Mouse (Mus musculus) kidney, adult 2 months (tissue): ENCODE results near the gene Daw1. TPM values are rescaled to one million over a fixed set of nuclear protein-coding genes. Genes with fewer than 3 reads are reported as not detected.

ENCODE experiments used
- DNase-seq: peaks from one replicate; pipeline ENCODE4 v3.0.0; 2021
- H3K27ac ChIP-seq: fragments of 200-500 bp; 2 replicates; pipeline ENCODE4 v1.5.1; 2012; ENCODE audit warnings: low read depth, low read length, control low read depth, inconsistent platforms; ENCODE audit not compliant: insufficient read depth
- H3K27me3 ChIP-seq: fragments of 200-500 bp; replicated peaks from 2 replicates; pipeline ENCODE4 v1.6.1; 2012; ENCODE audit warnings: mild to moderate bottlenecking, moderate library complexity, low read length, inconsistent platforms; ENCODE audit not compliant: control insufficient read depth, insufficient read depth
- H3K36me3 ChIP-seq: fragments of 200-500 bp; 2 replicates; pipeline ENCODE4 v1.6.1; 2012; ENCODE audit warnings: mild to moderate bottlenecking, moderate library complexity, low read length, inconsistent platforms; ENCODE audit not compliant: control insufficient read depth, insufficient read depth
- H3K4me1 ChIP-seq: fragments of 200-500 bp; 2 replicates; pipeline ENCODE4 v1.6.1; 2011; ENCODE audit warnings: low read length; ENCODE audit not compliant: control insufficient read depth, insufficient read depth
- H3K4me3 ChIP-seq: fragments of 200-500 bp; 2 replicates; pipeline ENCODE4 v1.5.1; 2011; ENCODE audit warnings: mild to moderate bottlenecking, low read depth, low read length, control low read depth; ENCODE audit not compliant: insufficient read depth
- CTCF ChIP-seq: fragments of 200-500 bp; conservative IDR thresholded peaks from 2 replicates; pipeline ENCODE4 v1.5.1; 2011; ENCODE audit warnings: low read depth, mild to moderate bottlenecking, control low read depth, low read length, moderate library complexity, mixed read lengths; ENCODE audit not compliant: insufficient read depth, insufficient read length
- POLR2A ChIP-seq: fragments of 200-500 bp; IDR thresholded peaks from one replicate; pipeline ENCODE4 v1.6.1; 2011; ENCODE audit warnings: low read depth, low read length, control low read depth
- WGBS: fragments of 180-500 bp; shearing (Covaris S2); methylation state at CpG from one replicate; pipeline ENCODE4 v1.1.7; 2018; 5-methylcytosine and 5-hydroxymethylcytosine counted together
- polyA plus RNA-seq: library from polyadenylated mRNA; depleted of rRNA; stranded (reverse); fragments of >200 nt; gene quantifications from 2 replicates; pipeline ENCODE4 v1.2.3, GENCODE M21; 2012

The Daw1 gene
- polyA plus RNA-seq, 1 experiment = 0.44 TPM

DNA sequence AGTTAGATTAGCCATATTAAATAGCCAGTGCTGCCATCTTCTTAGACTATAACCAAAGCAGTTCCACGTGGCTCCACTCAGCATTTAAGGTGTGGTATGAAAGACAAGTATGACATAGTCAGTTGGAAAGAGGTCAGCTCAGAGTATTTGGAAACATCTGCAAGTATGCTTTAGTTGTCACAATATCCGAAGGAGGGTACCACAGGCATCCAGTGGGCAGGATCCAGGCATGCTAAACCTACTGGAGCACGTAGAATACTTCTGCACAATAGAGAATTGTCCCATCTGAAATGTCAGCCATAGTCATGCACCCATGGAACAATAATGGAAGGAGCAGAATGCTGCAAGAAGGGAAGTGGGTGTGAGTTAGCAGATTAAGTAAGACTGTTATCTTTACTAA lies 39.2 kb upstream of the Daw1 start:
- Histone ChIP-seq H3K4me3 (no peak overlapping the region), H3K27ac (no peak overlapping the region), H3K4me1 (no peaks in the 10 kb centered on the region), H3K36me3 (no peaks in the 10 kb centered on the region), H3K27me3 (no peaks in the 10 kb centered on the region)
- no peak for DNase-seq
- 64% methylated on average over 3 of the region's 3 CpGs for WGBS
- TF ChIP-seq CTCF (no peak), POLR2A (no peak)

DNA sequence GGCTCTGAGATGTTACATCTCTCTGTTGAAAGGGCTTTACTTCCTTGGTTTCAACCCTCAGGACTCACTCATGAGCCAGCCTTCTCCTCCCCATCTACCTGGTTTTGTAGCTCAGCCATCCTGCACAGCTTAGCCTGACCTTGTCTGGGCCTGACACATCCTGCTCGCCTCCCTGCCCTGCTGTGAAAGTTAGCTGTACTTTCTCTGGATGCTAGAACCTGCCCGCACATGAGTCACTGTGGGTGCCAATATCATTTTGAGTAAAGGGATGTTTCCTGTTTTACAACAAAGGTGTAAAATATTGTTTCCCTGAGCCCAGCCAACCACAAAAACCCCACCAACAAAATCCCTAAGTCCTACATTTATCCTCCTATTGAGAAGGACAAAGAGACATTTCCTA lies 36.4 kb upstream of the Daw1 start:
- no peaks in the 10 kb centered on the region for H3K4me1 ChIP-seq
- H3K4me3 ChIP-seq = no peak overlapping the region
- no peak overlapping the region for H3K27ac ChIP-seq
- WGBS = 75% methylated on average over 2 of the region's 2 CpGs
- no peak for TF ChIP-seq POLR2A
- TF ChIP-seq CTCF = no peak
- H3K36me3 ChIP-seq = no peaks in the 10 kb centered on the region
- H3K27me3 ChIP-seq = no peaks in the 10 kb centered on the region
- DNase-seq = no peak

DNA sequence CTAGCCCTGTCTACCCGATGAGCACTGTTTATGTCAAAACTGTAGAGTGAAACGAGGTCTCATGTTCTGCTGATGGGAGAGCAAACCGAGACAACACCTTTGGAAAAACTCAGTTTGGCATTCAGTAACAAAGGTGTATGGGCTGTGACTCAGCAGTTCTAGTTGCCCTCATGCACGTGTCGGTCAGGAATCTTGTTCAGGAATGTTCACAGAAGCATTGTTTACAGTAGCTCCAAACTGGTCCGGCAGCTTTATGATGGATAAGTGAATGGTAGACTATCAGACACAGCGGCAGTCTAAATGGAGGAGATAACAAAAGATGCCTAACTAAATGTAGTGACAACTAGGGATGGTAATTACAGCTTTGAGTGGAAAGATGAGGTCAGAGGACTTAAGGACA lies 23.7 kb upstream of the Daw1 start:
- whole genome bisulfite sequencing = 55% methylated on average over 7 of the region's 7 CpGs
- no peaks in the 10 kb centered on the region for H3K27me3 ChIP-seq
- H3K4me1 ChIP-seq = 0 out of 2 replicates have a peak, but pooled peaks cover 3% of the 10 kb centered on the region
- no peak overlapping the region for H3K4me3 ChIP-seq
- DNase-seq = peak; percentile 11
- TF ChIP-seq CTCF (no peak), POLR2A (no peak)
- no peak overlapping the region for H3K27ac ChIP-seq
- no peaks in the 10 kb centered on the region for H3K36me3 ChIP-seq

DNA sequence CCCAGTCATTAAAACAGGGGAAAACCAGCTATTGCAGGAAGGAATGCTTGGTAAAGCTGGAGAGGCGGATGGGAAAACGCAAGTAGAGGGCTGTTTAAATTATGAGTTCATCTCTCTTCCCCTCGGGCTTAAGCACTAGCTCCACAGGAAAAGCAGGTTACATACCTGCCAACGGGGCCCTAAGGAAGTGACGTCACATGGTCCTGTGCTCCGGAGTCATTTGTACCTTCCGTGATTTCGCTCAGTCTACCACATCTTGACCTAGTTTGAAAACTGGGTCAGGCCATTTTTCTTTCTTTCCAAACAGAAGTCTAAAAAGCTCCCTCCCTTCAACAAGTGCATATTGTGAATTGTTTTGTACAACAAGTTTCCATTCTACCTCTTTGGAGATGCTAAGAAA lies 21.7 kb upstream of the Daw1 start:
- DNase-seq = no peak
- H3K27ac ChIP-seq = no peak overlapping the region
- no peak overlapping the region for H3K4me3 ChIP-seq
- H3K4me1 ChIP-seq = 0 out of 2 replicates have a peak, but pooled peaks cover 3% of the 10 kb centered on the region
- H3K36me3 ChIP-seq = no peaks in the 10 kb centered on the region
- 65% methylated on average over 8 of the region's 8 CpGs for WGBS
- no peaks in the 10 kb centered on the region; the same call in 1 of the 2 replicates for H3K27me3 ChIP-seq
- TF ChIP-seq CTCF (no peak), POLR2A (no peak)

DNA sequence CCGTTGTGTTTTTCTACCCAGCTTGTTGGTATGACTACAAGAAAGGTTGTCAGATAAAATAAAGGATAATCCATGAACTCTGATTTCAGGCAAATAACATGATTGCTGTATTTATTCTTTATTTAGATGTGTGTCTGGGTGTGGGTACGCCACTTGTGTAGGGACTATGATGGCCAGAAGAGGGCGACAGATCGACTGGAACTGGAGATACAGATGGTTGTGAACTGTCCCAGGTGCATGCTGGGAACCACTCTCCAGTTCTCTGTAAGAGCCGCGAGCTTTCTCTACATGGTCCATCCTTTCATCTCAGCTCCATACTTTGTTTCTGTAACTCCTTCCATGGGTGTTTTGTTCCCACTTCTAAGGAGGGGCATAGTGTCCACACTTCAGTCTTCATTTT lies 20.8 kb upstream of the Daw1 start:
- Histone ChIP-seq H3K27ac (no peak overlapping the region), H3K36me3 (no peaks in the 10 kb centered on the region), H3K4me3 (no peak overlapping the region), H3K4me1 (0 out of 2 replicates have a peak, but pooled peaks cover 3% of the 10 kb centered on the region), H3K27me3 (no peaks in the 10 kb centered on the region; the same call in 1 of the 2 replicates)
- TF ChIP-seq CTCF (no peak), POLR2A (no peak)
- WGBS = 89% methylated on average over 6 of the region's 6 CpGs
- no peak for DNase-seq

DNA sequence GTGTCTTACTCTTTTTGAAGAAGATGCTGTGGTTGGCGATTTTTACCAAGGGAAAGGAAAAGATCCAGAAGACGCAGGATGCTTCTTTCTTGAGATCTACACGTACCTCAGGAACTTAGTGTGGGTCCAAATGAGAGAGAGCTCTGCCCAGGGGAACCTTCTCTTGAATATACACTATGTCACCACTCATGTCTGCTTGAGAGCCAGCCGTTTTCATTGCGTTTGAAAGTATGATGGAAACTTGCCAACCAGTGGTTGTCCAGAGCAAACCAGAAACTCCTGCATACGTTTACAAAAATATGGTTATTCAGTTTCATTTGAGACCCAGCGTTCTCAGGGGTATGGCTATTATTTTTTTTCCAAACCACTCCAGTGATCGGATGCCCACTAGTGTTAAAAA lies 18.0 kb upstream of the Daw1 start:
- Histone ChIP-seq H3K27ac (no peak overlapping the region), H3K36me3 (no peaks in the 10 kb centered on the region), H3K27me3 (no peaks in the 10 kb centered on the region; the same call in 1 of the 2 replicates), H3K4me1 (no peaks in the 10 kb centered on the region), H3K4me3 (no peak overlapping the region)
- 81% methylated on average over 8 of the region's 8 CpGs for WGBS
- no peak for TF ChIP-seq CTCF
- TF ChIP-seq POLR2A = no peak
- DNase-seq = no peak

DNA sequence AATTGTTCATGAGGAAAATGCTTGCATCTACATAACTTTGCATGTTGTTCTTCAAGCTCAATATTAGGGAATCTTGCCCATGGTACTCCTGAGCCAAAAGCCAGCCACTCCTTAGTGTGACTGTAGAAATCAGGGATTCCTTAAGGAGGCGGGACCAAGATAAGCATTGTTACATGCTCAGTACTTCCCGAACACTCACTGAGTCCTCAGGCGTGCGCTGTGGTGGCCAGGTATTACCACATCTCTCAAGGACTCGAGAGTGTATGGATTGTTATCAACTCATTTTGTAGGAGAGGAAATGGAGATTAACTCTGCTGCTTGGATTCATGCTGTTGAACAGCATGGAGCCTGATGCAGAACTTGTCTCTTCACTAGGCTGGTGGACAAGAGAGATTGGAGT lies 17.5 kb upstream of the Daw1 start:
- no peak for DNase-seq

DNA sequence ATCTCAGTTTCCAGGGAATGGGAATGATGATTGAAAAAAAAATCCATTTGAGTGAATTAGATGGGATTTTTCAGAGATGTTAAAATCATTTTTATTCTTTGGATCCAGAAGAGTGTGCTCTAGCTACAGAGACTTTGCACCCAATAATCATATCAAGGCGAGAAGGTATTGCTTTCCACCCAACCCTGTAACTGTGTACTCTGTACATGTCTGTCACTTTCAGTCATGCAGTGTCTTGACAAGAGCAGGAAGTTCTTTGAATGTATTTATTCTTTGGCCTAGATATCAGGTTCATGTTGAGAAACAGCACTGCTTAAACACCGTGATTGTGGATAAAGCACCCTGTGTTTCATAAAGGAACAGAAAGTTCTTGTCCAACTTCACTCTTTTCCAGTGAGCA lies 13.0 kb upstream of the Daw1 start:
- H3K36me3 ChIP-seq = no peaks in the 10 kb centered on the region
- no peak overlapping the region for H3K27ac ChIP-seq

More for the DNA sequence above, 17.5 kb upstream of the Daw1 start:
- Histone ChIP-seq H3K4me3 (no peak overlapping the region), H3K27me3 (no peaks in the 10 kb centered on the region; the same call in 1 of the 2 replicates), H3K36me3 (no peaks in the 10 kb centered on the region), H3K4me1 (no peaks in the 10 kb centered on the region), H3K27ac (no peak overlapping the region)
- no peak for TF ChIP-seq POLR2A
- no peak for TF ChIP-seq CTCF
- WGBS = 92% methylated on average over 5 of the region's 5 CpGs

More for the DNA sequence above, 13.0 kb upstream of the Daw1 start:
- Histone ChIP-seq H3K4me1 (no peaks in the 10 kb centered on the region), H3K4me3 (no peak overlapping the region), H3K27me3 (no peaks in the 10 kb centered on the region; the same call in 1 of the 2 replicates)
- no peak for DNase-seq
- WGBS = 86% methylated on average over 2 of the region's 2 CpGs
- TF ChIP-seq POLR2A (no peak), CTCF (no peak)
